Mouse (Mus musculus) liver, embryonic 12.5 days (tissue): ENCODE results near the gene Ccdc155. TPM values are rescaled to one million over a fixed set of nuclear protein-coding genes. Genes with fewer than 3 reads are reported as not detected.

Source experiments
- ATAC-seq: fragments of 200-750 bp; cut with Nextera tagmentation; 2 replicates; pipeline ENCODE4 v1.8.0; 2017; ENCODE audit warnings: moderate number of reproducible peaks, mild to moderate bottlenecking, moderate library complexity
- H3K27ac ChIP-seq: fragments of 300-500 bp; sonication (generic); 2 replicates; pipeline ENCODE4 v1.5.1; 2016; ENCODE audit warnings: mild to moderate bottlenecking
- H3K27me3 ChIP-seq: fragments of 300-500 bp; sonication (generic); replicated peaks from 2 replicates; pipeline ENCODE4 v1.6.1; 2016; ENCODE audit warnings: mild to moderate bottlenecking, moderate library complexity
- H3K36me3 ChIP-seq: fragments of 300-500 bp; sonication (generic); 2 replicates; pipeline ENCODE4 v1.6.1; 2016; ENCODE audit warnings: mild to moderate bottlenecking, moderate library complexity
- H3K4me1 ChIP-seq: fragments of 300-500 bp; sonication (generic); 2 replicates; pipeline ENCODE4 v1.6.1; 2016
- H3K4me2 ChIP-seq: fragments of 300-500 bp; sonication (generic); 2 replicates; pipeline ENCODE4 v1.6.1; 2016; ENCODE audit warnings: mild to moderate bottlenecking, moderate library complexity
- H3K4me3 ChIP-seq: fragments of 300-500 bp; sonication (generic); 2 replicates; pipeline ENCODE4 v1.5.1; 2016; ENCODE audit warnings: mild to moderate bottlenecking, moderate library complexity
- H3K9ac ChIP-seq: fragments of 300-500 bp; sonication (generic); 2 replicates; pipeline ENCODE4 v1.6.1; 2016; ENCODE audit warnings: mild to moderate bottlenecking, moderate library complexity
- H3K9me3 ChIP-seq: fragments of 300-500 bp; sonication (generic); replicated peaks from 2 replicates; pipeline ENCODE4 v1.6.1; 2016; ENCODE audit warnings: mild to moderate bottlenecking, moderate library complexity
- WGBS: fragments of 180-500 bp; shearing (Covaris S2); methylation state at CpG from one replicate; pipeline ENCODE4 v1.1.7; 2016; ENCODE audit not compliant: insufficient replicate concordance; 5-methylcytosine and 5-hydroxymethylcytosine counted together
- polyA plus RNA-seq: library from polyadenylated mRNA; unstranded; fragments of >200 nt; fragmentation: Nextera tagmentation; extraction: Ambion mirVana; gene quantifications from 2 replicates; pipeline ENCODE4 v1.2.1, GENCODE M21; 2016

Gene Ccdc155
- polyA plus RNA-seq, 1 experiment from 2014 or later: 0.07 TPM

DNA sequence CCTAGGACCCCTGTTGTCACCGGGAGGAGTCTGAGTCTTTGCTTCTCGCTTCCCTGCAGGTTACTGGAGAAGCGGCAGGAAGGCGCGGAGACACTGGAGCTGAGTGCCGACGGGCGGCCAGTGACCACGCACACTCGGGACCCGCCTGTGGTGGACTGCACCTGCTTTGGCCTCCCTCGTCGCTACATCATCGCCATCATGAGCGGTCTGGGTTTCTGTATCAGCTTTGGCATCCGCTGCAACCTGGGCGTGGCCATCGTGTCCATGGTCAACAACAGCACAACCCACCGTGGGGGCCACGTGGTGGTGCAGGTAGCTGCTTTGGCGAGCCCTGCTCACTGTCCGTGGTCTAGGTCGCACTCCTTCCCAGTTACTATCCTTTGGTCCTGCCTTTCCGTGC, 36.0 kb downstream of the Ccdc155 start:
- 8% methylated on average over 24 of the region's 24 CpGs for WGBS

DNA sequence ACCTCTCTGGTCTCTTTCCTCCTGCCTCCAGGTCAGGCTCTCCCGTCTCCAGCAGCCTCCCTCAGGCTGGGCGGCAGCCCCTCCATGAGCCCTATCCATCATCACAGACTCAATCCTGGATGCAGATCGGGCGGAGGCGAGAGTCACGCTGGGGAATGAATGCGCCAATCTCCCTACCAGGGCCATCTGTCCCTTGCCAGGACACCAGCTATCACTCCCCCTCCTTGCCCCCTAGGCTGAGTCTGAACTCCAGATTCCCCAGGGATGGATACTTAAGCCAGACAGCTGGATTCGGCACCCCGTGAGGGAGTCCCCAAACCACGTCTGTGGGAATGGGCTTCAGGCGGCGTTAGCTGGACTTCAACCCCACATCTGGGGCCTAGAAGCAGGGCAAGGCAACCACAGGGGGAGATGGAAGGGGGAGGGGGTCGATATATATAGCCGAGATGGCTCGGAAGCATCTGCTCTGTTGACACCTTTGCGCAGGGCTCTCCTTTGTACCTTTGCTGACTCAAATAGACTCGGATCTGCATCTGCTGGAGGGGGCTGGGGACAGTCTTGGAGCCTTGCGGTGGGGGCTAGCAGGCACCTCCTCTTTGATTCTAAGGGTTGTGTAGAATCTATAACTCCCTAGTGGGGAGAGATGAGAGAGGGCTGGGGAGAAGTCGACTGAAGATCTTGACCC, 36.8 kb downstream of the Ccdc155 start:
- H3K9me3 ChIP-seq: peaks cover 26% of the 10 kb centered on the region
- peaks cover 10% of the 10 kb centered on the region for H3K4me1 ChIP-seq
- no peak for ATAC-seq
- no peak overlapping the region for H3K9ac ChIP-seq
- H3K27me3 ChIP-seq: peaks cover 99% of the 10 kb centered on the region
- no peak overlapping the region for H3K4me3 ChIP-seq
- H3K27ac ChIP-seq: no peak overlapping the region
- 0 out of 2 replicates have a peak, but pooled peaks cover 3% of the 10 kb centered on the region for H3K36me3 ChIP-seq
- no peak overlapping the region for H3K4me2 ChIP-seq
- 5% methylated on average over 19 of the region's 19 CpGs for WGBS

More for the DNA sequence above, 36.0 kb downstream of the Ccdc155 start:
- Histone ChIP-seq H3K36me3 (0 out of 2 replicates have a peak, but pooled peaks cover 3% of the 10 kb centered on the region), H3K4me3 (no peak overlapping the region), H3K27me3 (peaks cover 97% of the 10 kb centered on the region), H3K9me3 (peaks cover 26% of the 10 kb centered on the region), H3K4me2 (no peak overlapping the region), H3K27ac (no peak overlapping the region), H3K4me1 (peaks cover 7% of the 10 kb centered on the region), H3K9ac (no peak overlapping the region)
- ATAC-seq: no peak

DNA sequence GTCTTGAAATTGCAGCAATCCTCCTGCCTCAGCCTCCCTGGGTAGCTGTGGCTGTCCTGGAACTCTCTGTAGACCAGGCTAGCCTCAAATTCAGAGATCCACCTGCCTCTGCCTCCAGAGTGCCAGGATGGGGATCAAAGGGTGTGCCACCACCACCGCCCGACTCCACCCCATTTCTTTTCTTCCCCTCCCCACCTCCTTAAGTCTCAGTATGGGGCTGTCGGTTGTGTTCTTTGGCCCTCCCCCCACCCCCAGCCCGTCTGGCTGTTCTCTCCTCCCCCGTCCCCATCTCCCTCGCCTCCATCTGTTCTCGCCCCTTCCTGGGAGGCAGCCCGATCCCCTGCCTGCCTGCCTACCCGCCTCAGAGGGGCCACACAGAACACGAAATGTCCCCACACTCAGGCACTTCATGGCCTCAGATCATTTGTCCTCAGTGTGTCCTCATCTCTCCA, 37.7 kb downstream of the Ccdc155 start:
- WGBS: 17% methylated on average over 10 of the region's 10 CpGs
- no peak overlapping the region for H3K4me3 ChIP-seq
- H3K9me3 ChIP-seq: peaks cover 26% of the 10 kb centered on the region
- H3K36me3 ChIP-seq: 0 out of 2 replicates have a peak, but pooled peaks cover 3% of the 10 kb centered on the region
- H3K27me3 ChIP-seq: peaks cover 98% of the 10 kb centered on the region
- no peak for ATAC-seq
- H3K27ac ChIP-seq: no peak overlapping the region
- H3K4me2 ChIP-seq: no peak overlapping the region
- no peak overlapping the region for H3K9ac ChIP-seq
- H3K4me1 ChIP-seq: peaks cover 18% of the 10 kb centered on the region

DNA sequence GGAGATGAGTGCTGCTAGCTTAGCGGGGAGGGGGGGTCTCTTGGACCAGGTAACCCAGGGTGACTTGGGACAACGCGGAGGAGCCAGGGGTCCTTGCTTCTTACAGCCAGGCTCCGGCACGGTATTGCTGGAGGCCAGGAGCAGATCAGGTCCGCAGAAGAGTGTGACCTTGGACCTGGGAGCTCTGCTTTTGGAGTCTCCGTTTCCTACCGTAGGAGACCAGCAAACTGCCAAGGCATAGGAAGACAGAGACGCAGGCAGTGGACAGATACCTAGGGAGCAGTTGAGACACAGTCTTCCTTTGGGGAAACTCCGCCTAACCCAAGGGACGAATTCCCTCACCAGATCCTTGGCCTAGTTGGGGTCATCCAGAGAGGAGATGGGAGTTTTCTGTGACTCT, 39.0 kb downstream of the Ccdc155 start:
- Histone ChIP-seq H3K9me3 (peaks cover 19% of the 10 kb centered on the region), H3K4me2 (no peak overlapping the region), H3K9ac (no peak overlapping the region), H3K4me3 (no peak overlapping the region), H3K27ac (no peak overlapping the region), H3K4me1 (peaks cover 27% of the 10 kb centered on the region), H3K36me3 (0 out of 2 replicates have a peak, but pooled peaks cover 3% of the 10 kb centered on the region), H3K27me3 (peaks cover 85% of the 10 kb centered on the region)
- ATAC-seq: no peak
- 45% methylated on average over 11 of the region's 11 CpGs for WGBS

DNA sequence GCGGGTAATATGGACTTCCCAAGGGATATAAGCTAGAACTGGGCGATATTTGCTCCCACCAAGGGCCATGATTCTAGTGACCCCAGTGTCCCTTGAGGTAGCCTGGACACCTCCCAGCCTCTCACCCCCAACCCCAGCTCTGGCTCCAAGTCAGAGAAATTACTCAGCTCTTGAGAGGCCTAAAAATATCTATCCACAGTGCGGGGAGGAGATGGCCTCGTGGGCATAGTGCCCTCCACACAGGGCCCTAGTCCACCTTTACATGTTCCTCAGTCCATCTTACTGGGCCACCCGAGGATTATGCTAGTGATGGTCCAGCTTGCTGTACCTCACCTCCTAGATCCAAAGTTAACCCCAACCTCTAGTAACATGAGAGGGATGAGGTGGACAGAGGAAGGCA, 39.9 kb downstream of the Ccdc155 start:
- Histone ChIP-seq H3K4me1 (peaks cover 27% of the 10 kb centered on the region), H3K4me3 (no peak overlapping the region), H3K27ac (no peak overlapping the region), H3K9ac (no peak overlapping the region), H3K4me2 (no peak overlapping the region), H3K36me3 (0 out of 2 replicates have a peak, but pooled peaks cover 3% of the 10 kb centered on the region), H3K9me3 (peaks cover 11% of the 10 kb centered on the region), H3K27me3 (peaks cover 76% of the 10 kb centered on the region)
- WGBS: 62% methylated on average over 5 of the region's 5 CpGs
- ATAC-seq: no peak

DNA sequence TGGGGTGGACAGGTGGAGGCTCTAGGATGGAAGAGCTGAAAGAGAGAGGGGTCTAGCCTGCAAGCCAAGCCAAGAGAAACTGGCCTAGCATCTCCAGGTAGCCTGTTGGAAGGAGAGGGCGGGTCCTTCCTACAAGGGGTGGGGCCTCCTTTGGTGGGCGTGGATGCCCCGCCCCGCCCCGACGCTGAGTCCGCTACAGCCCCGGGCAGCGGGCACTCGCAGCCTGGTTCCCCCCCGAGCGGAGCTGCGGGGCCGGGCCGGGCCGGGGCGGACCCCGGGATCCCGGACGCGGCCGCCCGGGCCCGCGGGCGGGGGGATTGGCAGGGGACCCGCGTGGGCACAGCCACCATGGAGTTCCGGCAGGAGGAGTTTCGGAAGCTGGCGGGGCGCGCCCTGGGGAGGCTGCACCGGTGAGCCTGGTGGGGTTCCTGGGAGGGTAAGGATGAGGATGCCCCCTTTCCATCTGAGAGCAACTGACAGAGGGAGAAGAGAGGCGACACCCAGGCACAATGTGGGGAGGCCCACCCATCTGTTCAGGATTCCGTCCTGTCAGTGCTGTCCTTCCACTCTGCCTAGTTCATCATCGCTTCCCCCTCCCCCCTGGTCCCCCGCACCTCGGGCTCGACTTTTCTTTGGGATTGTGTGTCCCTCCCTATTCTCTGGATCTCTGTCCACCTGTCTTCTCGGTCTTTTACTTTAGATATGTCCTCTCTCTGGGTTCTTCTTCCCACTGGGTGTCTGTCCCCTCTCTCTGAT, 40.8 kb downstream of the Ccdc155 start, which contains the start of gene Slc17a7:
Gene Slc17a7, plus strand, starts transcription at position 215 of the 756 bp plus-strand sequence.
- whole genome bisulfite sequencing: 2% methylated on average over 41 of the region's 41 CpGs
- H3K4me3 ChIP-seq: peak within 1 kb of the TSS; percentile 54
- H3K27me3 ChIP-seq: peaks cover 67% of the 10 kb centered on the region
- peaks cover 2% of the 10 kb centered on the region for H3K9me3 ChIP-seq
- no peak within 1 kb of the TSS for H3K27ac ChIP-seq
- H3K4me1 ChIP-seq: peaks cover 27% of the 10 kb centered on the region
- H3K4me2 ChIP-seq: peak within 1 kb of the TSS; percentile 79
- H3K36me3 ChIP-seq: peaks cover 2% of the 10 kb centered on the region; the same call in 1 of the 2 replicates
- ATAC-seq: peak; percentile 42
- H3K9ac ChIP-seq: peak within 1 kb of the TSS; percentile 49

DNA sequence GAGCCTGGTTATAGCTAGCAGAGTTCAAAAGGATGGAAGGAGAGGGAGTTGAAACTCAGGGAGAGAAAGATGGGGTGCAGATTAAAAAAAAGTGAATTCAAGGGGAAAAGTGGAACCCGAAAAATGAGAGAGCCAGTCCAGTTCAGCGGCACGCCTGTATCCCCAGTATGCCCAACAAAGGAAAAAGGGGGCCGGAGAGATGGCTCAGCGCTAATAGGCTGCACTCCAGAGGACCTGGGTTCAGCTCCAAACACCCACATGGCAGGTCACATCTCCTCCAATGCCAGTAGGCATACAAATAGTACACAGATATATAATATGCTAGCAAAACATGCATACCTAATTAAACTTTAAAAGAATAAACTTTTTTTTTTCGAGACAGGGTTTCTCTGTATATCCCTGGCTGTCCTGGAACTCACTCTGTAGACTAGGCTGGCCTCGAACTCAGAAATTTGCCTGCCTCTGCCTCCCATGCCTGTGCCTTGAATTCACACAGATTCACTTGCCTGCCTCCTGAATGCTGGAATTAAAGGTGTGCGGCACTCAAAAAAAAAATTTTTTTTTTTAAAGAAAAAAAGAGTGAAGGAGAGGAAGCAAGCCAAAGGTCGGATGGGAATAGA, 41.6 kb downstream of the Ccdc155 start:
- peaks cover 59% of the 10 kb centered on the region for H3K27me3 ChIP-seq
- H3K9me3 ChIP-seq: no peaks in the 10 kb centered on the region
- H3K9ac ChIP-seq: no peak overlapping the region
- H3K27ac ChIP-seq: no peak overlapping the region
- peaks cover 10% of the 10 kb centered on the region; the same call in 1 of the 2 replicates for H3K36me3 ChIP-seq
- H3K4me1 ChIP-seq: peaks cover 27% of the 10 kb centered on the region
- ATAC-seq: no peak
- 63% methylated on average over 9 of the region's 9 CpGs for WGBS
- H3K4me2 ChIP-seq: peak overlapping the region; percentile 79; the same call in 1 of the 2 replicates
- no peak overlapping the region for H3K4me3 ChIP-seq

DNA sequence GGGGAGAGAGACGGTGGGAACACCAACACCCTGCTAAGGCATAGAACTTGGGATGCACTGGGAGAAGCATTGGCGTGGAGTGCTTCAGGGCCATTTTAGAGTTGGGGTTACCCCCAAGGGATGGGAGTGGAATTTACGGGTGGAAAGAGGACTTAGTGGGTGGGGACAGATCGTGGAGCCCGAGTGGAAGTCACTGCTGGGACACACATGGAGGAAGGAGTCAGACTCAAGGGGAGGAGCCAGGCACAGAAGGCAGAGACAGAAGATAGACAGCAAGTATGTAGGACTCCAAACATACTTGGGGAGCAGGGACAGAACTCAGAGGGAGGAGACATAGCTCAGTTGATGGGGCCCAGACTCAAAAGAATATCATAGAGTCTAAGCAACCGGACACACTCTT, 42.1 kb downstream of the Ccdc155 start:
- Histone ChIP-seq H3K4me2 (peak overlapping the region; percentile 80), H3K27me3 (peaks cover 54% of the 10 kb centered on the region), H3K4me1 (peaks cover 27% of the 10 kb centered on the region), H3K9me3 (no peaks in the 10 kb centered on the region), H3K36me3 (peaks cover 15% of the 10 kb centered on the region; the same call in 1 of the 2 replicates), H3K4me3 (peak overlapping the region; percentile 46), H3K9ac (no peak overlapping the region), H3K27ac (no peak overlapping the region)
- no peak for ATAC-seq
- WGBS: 28% methylated on average over 6 of the region's 6 CpGs

DNA sequence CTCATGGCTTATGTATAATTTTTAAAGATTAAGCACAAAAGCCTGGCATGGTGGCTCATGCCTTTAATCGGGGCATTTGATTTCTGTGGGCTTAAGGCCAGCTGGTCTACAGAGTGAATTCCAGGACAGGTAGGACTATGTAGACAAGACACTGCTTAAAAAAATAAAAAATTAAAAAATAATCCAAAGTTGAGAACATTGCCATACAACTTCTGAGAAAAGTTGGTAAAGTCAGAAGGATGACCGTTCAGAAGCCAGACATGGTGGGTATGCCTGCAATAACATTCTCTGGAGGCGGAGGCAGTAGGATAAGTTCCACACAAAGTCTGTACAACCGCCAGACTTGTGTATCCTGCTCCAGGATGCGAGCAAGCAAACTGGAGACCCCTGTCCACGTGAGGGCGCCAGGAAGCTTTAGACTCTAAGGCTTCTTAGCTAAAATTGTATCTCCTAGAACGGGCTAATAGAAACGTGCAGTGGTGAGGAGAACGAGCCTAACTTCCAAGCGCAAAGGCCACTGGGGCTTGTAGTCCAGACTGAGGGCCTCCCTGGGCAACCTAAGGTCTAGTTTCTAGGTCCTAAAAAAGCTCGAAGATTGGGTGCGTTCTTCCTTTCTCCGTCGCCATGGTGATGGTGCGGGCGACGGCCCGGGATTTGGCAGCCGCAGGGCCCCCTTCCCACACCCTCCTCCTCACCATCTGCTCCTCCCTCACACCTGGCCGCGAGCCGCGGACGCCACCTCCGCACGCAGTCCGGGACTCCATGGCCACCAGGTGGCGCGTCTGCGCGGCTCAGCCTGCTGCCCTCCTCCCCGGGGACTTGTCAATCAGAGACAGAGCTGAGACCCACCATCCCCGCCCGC, 42.8 kb downstream of the Ccdc155 start:
- peaks cover 27% of the 10 kb centered on the region for H3K4me1 ChIP-seq
- peak overlapping the region; percentile 46 for H3K4me3 ChIP-seq
- H3K4me2 ChIP-seq: peak overlapping the region; percentile 80
- H3K36me3 ChIP-seq: peaks cover 19% of the 10 kb centered on the region; the same call in 1 of the 2 replicates
- no peak overlapping the region; the same call in 1 of the 2 replicates for H3K27ac ChIP-seq
- 0 out of 2 replicates have a peak overlapping the region, but pooled peaks have one; percentile 36 for H3K9ac ChIP-seq
- peak; percentile 76 for ATAC-seq
- peaks cover 47% of the 10 kb centered on the region for H3K27me3 ChIP-seq
- no peaks in the 10 kb centered on the region for H3K9me3 ChIP-seq
- 4% methylated on average over 35 of the region's 35 CpGs for WGBS

DNA sequence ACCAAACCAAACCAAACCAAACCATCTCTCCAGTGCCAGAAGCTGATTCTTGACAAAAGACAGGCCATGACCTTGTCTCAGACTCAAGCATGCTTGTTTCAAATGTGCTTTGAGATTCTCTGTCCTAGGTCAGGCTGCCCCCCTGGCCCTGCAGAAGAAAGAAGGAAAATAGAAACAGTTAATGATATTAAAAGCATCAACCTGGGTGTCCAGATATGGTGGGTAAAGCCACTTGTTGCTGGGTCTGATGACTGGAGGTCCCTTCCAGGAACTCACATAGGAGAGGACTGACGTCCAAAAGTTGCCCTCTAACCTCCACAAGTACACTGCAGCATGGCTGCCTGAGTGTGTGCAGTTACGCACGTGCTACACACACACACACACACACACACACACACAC, 43.8 kb downstream of the Ccdc155 start:
- ATAC-seq: no peak
- H3K27ac ChIP-seq: no peak overlapping the region
- WGBS: 86% methylated on average over 3 of the region's 3 CpGs
- H3K4me1 ChIP-seq: peaks cover 27% of the 10 kb centered on the region
- no peak overlapping the region for H3K4me2 ChIP-seq
- H3K27me3 ChIP-seq: peaks cover 37% of the 10 kb centered on the region
- H3K4me3 ChIP-seq: no peak overlapping the region
- H3K9ac ChIP-seq: no peak overlapping the region
- no peaks in the 10 kb centered on the region for H3K9me3 ChIP-seq
- peaks cover 28% of the 10 kb centered on the region; the same call in 1 of the 2 replicates for H3K36me3 ChIP-seq

DNA sequence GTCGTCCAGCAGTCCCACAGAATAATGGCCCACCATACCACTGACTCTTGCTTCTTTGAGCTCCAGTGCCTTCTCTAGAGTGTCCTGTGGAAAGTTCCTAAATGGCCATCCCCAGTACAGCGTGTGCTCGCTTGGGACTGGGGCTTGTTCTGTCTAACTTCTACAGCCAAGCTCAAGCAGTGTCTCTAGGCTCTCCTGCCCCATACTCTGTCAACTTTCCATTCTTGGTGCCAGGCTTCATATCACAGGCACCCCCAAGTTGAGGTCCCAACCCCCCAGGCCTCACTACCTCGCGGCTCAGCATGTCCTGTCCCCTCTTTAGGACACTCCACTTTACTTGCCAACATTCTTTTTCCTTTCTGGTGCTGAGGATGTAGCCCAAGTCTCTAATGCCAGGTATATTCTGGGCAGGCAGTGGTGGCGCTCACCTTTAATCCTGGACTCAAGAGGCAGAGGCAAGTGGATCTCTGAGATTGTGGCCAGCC, 44.3 kb downstream of the Ccdc155 start:
- Histone ChIP-seq H3K4me2 (no peak overlapping the region), H3K4me3 (no peak overlapping the region), H3K4me1 (peaks cover 32% of the 10 kb centered on the region), H3K9me3 (no peaks in the 10 kb centered on the region), H3K36me3 (peaks cover 28% of the 10 kb centered on the region; the same call in 1 of the 2 replicates), H3K27me3 (peaks cover 32% of the 10 kb centered on the region), H3K27ac (no peak overlapping the region), H3K9ac (no peak overlapping the region)
- WGBS: 79% methylated on average over 6 of the region's 6 CpGs
- no peak for ATAC-seq
